Mouse (Mus musculus): ENCODE measurements around the gene Cd164l2.

DNA sequence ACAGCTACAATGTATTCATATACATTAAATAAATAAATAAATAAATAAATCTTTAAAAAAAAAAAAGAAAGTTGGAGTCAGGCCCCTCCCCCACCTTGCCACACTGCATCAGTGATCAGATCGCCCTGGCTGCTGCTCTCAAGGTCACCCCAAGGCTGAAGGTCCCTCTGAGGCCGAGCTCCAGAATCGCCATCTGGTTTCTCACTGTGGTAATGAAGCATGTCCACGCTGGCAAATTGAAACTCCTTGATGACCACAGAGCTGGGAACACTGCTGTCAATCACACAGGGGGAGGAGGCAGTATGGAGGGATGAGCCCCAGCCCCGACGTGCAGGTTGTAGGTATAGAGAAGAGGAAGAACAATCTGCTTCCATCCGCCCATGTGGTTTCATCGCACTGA is 15.7 kb downstream of the Cd164l2 start:
- TF ChIP-seq TCF3 (IDR thresholded peaks at IDR 0.05; ENCODE audit: insufficient read length, low read depth) (no peak), SRF (IDR thresholded peaks at IDR 0.05; ENCODE audit: control insufficient read depth, insufficient read length, low read depth) (no peak), MAX (IDR thresholded peaks at IDR 0.05; ENCODE audit: low read depth) (no peak), POLR2A (IDR thresholded peaks at IDR 0.05; ENCODE audit: insufficient read length, low read depth) (no peak), CEBPB (IDR thresholded peaks at IDR 0.05; ENCODE audit: insufficient read depth, poor library complexity, severe bottlenecking) (no peak)

All from myocyte (in vitro differentiated cells).